Mouse (Mus musculus): ENCODE data around the gene Wt1. TPM values are rescaled to one million over a fixed set of nuclear protein-coding genes. Genes with fewer than 3 reads are reported as not detected.

Wt1 gene
- polyA plus RNA-seq, 1 experiment from 2014 or later = 2.6 TPM

DNA sequence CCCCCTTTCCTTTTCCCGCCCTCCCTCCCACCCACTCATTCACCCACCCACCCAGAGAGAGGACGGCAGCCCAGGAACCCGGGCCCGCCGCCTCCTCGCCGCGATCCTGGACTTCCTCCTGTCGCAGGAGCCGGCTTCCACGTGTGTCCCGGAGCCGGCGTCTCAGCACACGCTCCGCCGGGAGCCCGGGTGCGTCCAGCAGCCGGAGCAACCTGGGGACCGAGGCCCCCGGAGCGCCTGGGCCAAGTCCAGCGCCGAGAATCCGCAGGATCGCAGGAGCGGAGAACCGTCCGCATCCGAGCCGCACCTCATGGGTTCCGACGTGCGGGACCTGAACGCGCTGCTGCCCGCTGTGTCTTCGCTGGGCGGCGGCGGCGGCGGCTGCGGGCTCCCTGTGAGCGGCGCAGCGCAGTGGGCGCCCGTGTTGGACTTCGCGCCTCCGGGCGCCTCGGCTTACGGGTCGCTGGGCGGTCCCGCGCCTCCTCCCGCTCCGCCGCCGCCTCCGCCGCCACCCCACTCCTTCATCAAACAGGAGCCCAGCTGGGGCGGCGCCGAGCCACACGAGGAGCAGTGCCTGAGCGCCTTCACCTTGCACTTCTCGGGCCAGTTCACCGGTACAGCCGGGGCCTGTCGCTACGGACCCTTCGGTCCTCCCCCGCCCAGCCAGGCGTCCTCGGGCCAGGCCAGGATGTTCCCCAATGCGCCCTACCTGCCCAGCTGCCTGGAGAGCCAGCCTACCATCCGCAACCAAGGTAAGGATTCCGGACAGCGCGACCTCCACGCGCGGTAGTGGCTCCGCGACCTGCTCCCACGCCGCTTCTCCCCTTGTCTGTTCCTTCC, 582 bp downstream of the Wt1 start:
- Histone ChIP-seq H3K4me3 (replicated peaks) (peak overlapping the region; percentile 27), H3K27ac (replicated peaks) (no peak overlapping the region), H3K36me3 (no peaks in the 10 kb centered on the region), H3K9ac (replicated peaks) (no peak overlapping the region), H3K27me3 (replicated peaks) (peaks cover 93% of the 10 kb centered on the region), H3K4me1 (peaks cover 24% of the 10 kb centered on the region), H3K9me3 (replicated peaks) (no peaks in the 10 kb centered on the region), H3K4me2 (peak overlapping the region; percentile 40)
- under 1% methylated on average over 80 of the region's 92 CpGs for WGBS
- 0 out of 2 replicates have a peak, but pooled peaks have one; percentile 4 for ATAC-seq (ENCODE audit: low FRiP score)

DNA sequence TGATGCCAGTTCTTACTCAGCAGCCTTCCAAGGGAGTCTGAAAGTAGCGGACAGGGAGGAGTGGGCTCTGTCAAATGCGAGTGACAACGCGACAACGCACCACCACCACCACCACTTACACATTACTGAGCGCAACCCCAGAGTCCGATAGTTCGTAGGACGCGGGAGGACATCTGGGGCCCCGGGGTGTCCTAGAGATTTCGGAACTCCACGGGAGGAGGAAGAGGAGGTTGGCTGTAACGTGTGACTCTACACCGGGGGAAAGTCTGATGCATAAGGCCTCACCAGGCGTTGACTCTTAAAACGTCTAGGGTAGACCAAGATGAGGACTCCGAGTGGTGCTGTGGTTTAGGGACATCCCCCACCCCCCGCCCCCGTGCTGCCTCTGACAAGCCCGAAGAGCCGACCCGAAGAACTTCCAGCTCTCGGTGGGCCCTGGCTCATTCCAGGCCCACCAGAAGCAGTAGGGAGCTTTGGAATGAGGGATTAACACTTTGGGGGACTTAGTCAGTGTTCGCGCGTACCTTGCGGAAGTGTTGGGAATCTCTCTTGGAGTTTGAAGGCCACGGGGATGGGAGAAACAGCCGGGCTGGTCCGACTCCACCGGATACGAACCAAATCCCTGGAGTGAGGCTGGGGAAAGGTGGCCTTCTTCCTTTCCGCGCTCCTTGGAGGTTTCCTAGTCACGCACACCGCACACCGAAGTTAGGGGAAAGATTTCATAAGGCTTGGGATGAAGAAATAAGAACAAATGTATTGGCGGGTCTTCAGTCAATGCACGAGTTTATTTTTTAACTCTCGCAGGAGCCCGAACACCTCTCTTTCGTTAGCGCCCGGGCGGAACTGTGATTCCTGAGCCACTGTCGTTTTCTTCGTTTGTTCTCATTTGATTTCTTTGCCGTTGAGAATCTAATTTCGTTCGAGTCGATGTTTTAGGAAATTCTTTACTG, 1.5 kb downstream of the Wt1 start:
- H3K27me3 ChIP-seq (replicated peaks) = peaks cover 95% of the 10 kb centered on the region
- WGBS = 1% methylated on average over 52 of the region's 52 CpGs
- H3K9me3 ChIP-seq (replicated peaks) = no peaks in the 10 kb centered on the region
- H3K36me3 ChIP-seq = no peaks in the 10 kb centered on the region
- no peak overlapping the region for H3K4me3 ChIP-seq (replicated peaks)
- H3K9ac ChIP-seq (replicated peaks) = no peak overlapping the region
- H3K4me1 ChIP-seq = peaks cover 25% of the 10 kb centered on the region
- H3K27ac ChIP-seq (replicated peaks) = no peak overlapping the region
- ATAC-seq (ENCODE audit: low FRiP score) = no peak
- H3K4me2 ChIP-seq = peak overlapping the region; percentile 40; the same call in 1 of the 2 replicates

DNA sequence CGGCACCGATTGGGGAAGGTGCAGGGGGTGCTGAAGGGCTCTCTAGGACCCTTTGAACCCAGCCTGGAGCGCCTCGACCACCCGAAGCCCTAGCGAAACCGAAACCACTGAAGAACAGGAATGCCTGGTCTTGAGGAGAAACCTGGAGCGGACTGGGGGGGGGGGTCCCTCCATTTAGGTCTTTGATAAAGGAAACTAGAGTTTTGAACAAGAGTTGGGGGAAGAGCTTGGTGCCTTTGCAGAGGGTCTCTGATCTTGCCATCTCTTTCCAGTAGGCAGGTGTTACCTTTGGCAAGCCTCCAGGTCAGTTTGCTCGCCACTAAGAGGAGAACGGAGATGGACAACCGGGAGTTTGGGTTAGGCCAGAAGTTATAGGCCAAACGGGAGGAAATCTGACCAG, 2.2 kb downstream of the Wt1 start:
- peaks cover 19% of the 10 kb centered on the region for H3K4me1 ChIP-seq
- WGBS = 3% methylated on average over 12 of the region's 12 CpGs
- H3K4me3 ChIP-seq (replicated peaks) = no peak overlapping the region
- H3K9ac ChIP-seq (replicated peaks) = no peak overlapping the region
- no peaks in the 10 kb centered on the region for H3K36me3 ChIP-seq
- H3K27ac ChIP-seq (replicated peaks) = no peak overlapping the region
- no peak overlapping the region for H3K4me2 ChIP-seq
- ATAC-seq (ENCODE audit: low FRiP score) = no peak
- no peaks in the 10 kb centered on the region for H3K9me3 ChIP-seq (replicated peaks)
- peaks cover 95% of the 10 kb centered on the region for H3K27me3 ChIP-seq (replicated peaks)

DNA sequence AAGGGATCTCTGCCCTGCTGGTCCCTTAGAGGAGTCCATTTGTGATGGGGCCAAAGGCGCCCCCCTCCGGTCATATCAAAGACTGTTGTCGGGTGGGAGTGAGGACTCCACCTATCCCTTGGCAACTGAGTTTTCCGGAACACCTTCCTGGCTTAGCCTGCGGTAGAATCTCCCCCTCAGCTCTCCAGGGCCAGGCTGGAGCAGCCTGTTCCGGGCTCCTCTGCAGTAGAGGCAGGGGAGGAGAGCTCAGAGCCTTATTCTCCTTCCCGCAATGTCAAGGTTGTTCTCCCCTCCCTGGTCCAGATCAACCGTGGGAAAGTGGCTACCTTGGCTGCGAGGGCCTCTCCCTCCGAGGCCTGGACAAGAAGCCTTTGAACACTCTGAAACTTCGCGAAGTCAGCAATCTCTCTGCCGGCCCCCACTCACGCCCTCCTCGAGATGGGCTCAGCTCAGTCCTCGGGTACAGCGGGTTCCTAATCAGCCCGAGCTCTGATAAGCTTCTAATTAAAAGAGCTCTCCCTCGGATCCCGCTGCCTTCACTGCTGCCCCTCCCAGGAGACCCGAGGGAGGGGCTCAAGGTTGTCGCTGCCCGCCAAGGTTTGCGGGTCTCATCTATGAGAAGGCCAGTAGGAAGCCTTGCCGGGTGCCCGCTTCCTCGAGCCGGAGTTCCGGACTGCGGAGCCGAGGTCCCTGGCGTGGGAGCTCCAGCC, 4.2 kb downstream of the Wt1 start:
- Histone ChIP-seq H3K4me2 (no peak overlapping the region), H3K4me1 (peaks cover 23% of the 10 kb centered on the region), H3K9me3 (replicated peaks) (no peaks in the 10 kb centered on the region), H3K36me3 (no peaks in the 10 kb centered on the region), H3K4me3 (replicated peaks) (no peak overlapping the region), H3K27ac (replicated peaks) (no peak overlapping the region), H3K9ac (replicated peaks) (no peak overlapping the region), H3K27me3 (replicated peaks) (peaks cover 93% of the 10 kb centered on the region)
- ATAC-seq (ENCODE audit: low FRiP score) = no peak
- WGBS = 1% methylated on average over 32 of the region's 32 CpGs

DNA sequence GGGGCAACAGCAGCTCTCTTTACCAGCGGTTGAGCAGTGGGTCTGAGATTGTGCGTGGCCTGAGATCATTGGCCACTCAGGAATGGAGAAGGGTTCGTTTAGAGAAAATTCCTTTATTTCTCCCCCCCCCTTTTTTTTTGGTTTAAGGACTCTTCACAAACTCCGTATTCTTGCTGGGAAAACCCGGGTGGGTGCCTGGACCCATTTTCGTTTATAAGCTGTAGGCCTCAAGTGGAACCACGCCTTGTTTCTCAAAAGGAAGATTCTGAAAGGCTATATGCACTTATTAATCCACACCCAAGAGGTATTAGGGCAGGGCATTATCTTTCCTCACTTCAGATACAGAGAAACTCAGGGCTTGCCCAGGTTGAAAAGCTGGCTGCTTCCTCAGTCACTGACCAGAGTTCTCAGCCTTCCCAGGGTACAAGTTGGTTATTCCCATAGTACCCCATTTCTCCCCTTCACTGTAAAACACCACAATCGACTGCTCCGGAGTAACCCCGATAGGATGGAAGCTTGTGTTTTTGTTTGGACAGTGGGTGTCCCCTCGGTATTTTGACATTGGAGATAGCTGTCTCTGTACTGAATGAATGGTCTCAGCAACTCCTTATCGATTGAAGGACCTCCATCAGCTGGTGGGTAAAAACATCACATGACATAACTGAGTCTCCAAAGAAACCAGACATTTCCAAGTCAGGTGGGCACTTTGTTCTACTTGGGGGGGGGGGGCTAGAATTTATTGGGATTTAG, 4.9 kb downstream of the Wt1 start:
- Histone ChIP-seq H3K4me3 (replicated peaks) (no peak overlapping the region), H3K36me3 (no peaks in the 10 kb centered on the region), H3K4me1 (peaks cover 23% of the 10 kb centered on the region), H3K9ac (replicated peaks) (no peak overlapping the region), H3K9me3 (replicated peaks) (no peaks in the 10 kb centered on the region), H3K4me2 (no peak overlapping the region), H3K27me3 (replicated peaks) (peaks cover 93% of the 10 kb centered on the region), H3K27ac (replicated peaks) (no peak overlapping the region)
- 5% methylated on average over 12 of the region's 12 CpGs for WGBS
- ATAC-seq (ENCODE audit: low FRiP score) = no peak

DNA sequence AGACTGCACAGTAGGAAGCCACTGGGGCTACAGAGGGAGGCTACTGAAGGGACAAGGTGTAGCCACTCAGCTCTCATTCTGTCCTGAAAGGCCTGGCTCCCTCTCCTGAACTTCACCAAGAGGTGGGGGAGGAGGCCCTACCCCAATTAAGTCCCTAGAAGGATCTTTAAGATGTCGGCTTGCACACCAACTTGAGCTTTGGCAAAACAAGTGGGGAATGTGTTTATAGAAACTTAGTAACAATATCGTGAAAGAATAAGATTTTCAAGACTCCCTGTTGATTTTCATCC, 5.4 kb downstream of the Wt1 start:
- Histone ChIP-seq H3K4me1 (peaks cover 20% of the 10 kb centered on the region), H3K36me3 (no peaks in the 10 kb centered on the region), H3K27me3 (replicated peaks) (peaks cover 94% of the 10 kb centered on the region), H3K9ac (replicated peaks) (no peak overlapping the region), H3K4me2 (no peak overlapping the region), H3K27ac (replicated peaks) (no peak overlapping the region), H3K4me3 (replicated peaks) (no peak overlapping the region), H3K9me3 (replicated peaks) (no peaks in the 10 kb centered on the region)
- 3% methylated on average over 2 of the region's 2 CpGs for WGBS
- no peak for ATAC-seq (ENCODE audit: low FRiP score)

DNA sequence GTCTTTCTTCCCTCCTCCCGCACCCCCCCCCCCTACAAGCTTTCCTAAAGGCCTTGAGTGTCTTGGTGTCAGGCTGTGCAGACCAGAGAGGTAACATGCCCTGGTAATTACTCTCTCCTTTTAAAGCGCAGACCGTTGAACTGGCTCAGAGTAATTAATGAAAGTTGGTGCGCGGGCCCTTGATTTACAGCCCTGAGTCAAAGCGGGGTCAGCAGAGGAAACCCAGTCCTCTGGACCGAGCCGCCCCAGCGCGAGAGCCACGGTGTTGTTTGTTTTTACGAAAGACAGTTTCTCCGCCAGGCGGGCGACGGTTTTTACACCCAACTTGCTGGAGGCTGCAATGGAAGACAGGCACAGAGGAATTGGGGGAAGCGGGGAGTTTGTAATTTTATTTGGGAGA, 6.0 kb downstream of the Wt1 start:
- Histone ChIP-seq H3K4me3 (replicated peaks) (no peak overlapping the region), H3K4me2 (no peak overlapping the region), H3K36me3 (no peaks in the 10 kb centered on the region), H3K9me3 (replicated peaks) (no peaks in the 10 kb centered on the region), H3K27me3 (replicated peaks) (peaks cover 94% of the 10 kb centered on the region), H3K27ac (replicated peaks) (no peak overlapping the region), H3K9ac (replicated peaks) (no peak overlapping the region), H3K4me1 (peaks cover 14% of the 10 kb centered on the region)
- no peak for ATAC-seq (ENCODE audit: low FRiP score)
- under 1% methylated on average over 17 of the region's 17 CpGs for WGBS

DNA sequence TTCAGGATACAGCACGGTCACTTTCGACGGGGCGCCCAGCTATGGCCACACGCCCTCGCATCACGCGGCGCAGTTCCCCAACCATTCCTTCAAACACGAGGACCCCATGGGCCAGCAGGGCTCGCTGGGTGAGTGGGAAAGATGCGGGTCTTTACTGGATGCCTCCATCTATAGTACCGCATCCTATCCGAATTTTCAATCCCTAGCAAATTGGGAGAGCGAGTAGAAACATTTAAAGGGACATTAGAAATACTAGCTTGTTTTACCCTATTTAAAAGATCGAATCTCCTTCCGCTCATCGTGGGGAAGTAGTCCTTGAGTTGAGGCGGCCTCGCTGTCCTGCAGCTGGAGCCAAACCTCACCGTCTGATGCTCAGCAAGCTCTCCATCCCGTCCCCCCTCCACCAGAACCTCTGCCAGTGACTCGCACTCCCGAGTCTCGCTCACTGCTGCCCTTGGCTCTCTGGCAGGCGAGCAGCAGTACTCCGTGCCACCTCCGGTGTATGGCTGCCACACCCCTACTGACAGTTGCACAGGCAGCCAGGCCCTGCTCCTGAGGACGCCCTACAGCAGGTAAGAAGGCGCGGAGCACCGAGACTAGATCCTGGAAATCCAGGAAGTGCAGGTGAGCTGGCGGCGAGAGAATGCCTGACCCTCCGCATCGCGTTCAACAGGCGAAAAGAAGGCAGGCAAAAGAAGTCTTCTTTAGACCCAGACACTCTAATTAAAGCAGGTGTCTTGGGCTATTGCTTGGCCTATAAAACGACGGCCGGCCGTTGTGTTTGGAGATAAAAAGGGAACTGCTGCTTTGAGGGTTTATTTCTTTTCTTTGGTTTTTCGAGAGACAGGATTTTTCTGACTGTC, 6.8 kb downstream of the Wt1 start:
- Histone ChIP-seq H3K9me3 (replicated peaks) (no peaks in the 10 kb centered on the region), H3K4me3 (replicated peaks) (no peak overlapping the region), H3K4me1 (peaks cover 11% of the 10 kb centered on the region), H3K27me3 (replicated peaks) (peaks cover 93% of the 10 kb centered on the region), H3K36me3 (no peaks in the 10 kb centered on the region), H3K4me2 (no peak overlapping the region), H3K27ac (replicated peaks) (no peak overlapping the region), H3K9ac (replicated peaks) (no peak overlapping the region)
- 2% methylated on average over 43 of the region's 43 CpGs for WGBS
- no peak for ATAC-seq (ENCODE audit: low FRiP score)

DNA sequence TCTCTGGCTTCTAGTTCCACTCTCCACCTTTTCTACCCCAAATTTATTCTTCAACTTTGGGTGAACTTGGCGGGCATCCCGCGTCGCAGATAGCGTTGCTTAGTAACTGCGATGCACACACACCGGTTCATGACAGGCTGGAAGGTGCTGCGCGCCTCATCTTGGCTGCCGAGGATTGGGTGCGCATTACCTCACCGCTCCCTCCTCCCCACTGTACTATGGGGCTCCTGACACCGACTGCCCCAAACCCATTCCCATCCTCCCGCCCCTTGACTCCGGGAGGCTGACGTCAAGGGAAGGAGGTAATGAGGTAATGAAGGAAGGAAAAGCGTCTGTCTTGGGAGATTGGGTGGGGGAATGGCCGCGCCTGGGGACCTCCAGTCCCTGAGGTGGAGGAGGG, 8.0 kb downstream of the Wt1 start:
- WGBS = under 1% methylated on average over 19 of the region's 19 CpGs
- H3K9ac ChIP-seq (replicated peaks) = no peak overlapping the region
- H3K4me3 ChIP-seq (replicated peaks) = no peak overlapping the region
- H3K36me3 ChIP-seq = no peaks in the 10 kb centered on the region
- no peak for ATAC-seq (ENCODE audit: low FRiP score)
- peaks cover 11% of the 10 kb centered on the region for H3K4me1 ChIP-seq
- no peaks in the 10 kb centered on the region for H3K9me3 ChIP-seq (replicated peaks)
- no peak overlapping the region for H3K4me2 ChIP-seq
- H3K27me3 ChIP-seq (replicated peaks) = peaks cover 92% of the 10 kb centered on the region
- H3K27ac ChIP-seq (replicated peaks) = no peak overlapping the region

DNA sequence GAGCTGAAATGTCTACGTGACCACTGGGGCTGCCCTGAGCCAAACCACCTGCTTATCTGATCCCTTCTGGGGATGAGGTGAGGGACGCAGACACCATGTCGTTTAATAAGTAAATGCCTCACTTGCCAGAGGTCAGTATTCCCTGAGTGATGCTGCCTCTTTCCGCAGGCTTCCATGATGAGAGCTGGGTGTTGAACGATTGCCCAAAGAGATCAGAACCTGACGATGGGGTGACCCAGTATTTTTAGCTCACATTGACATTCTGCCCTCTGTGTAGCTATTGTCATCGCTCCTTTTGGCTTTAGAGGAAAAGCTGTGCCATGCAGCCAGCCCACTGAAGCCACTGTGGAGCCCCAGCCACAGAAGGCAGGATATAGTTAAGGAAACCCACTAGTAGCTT, 13.1 kb downstream of the Wt1 start:
- H3K9ac ChIP-seq (replicated peaks) = no peak overlapping the region
- 81% methylated on average over 7 of the region's 7 CpGs for WGBS
- H3K27me3 ChIP-seq (replicated peaks) = peaks cover 61% of the 10 kb centered on the region
- H3K4me2 ChIP-seq = no peak overlapping the region
- H3K4me1 ChIP-seq = peaks cover under 1% of the 10 kb centered on the region; the same call in 1 of the 2 replicates
- no peaks in the 10 kb centered on the region for H3K36me3 ChIP-seq
- H3K4me3 ChIP-seq (replicated peaks) = no peak overlapping the region
- H3K27ac ChIP-seq (replicated peaks) = no peak overlapping the region
- no peak for ATAC-seq (ENCODE audit: low FRiP score)
- H3K9me3 ChIP-seq (replicated peaks) = no peaks in the 10 kb centered on the region
